In the genomic region with DNA sequence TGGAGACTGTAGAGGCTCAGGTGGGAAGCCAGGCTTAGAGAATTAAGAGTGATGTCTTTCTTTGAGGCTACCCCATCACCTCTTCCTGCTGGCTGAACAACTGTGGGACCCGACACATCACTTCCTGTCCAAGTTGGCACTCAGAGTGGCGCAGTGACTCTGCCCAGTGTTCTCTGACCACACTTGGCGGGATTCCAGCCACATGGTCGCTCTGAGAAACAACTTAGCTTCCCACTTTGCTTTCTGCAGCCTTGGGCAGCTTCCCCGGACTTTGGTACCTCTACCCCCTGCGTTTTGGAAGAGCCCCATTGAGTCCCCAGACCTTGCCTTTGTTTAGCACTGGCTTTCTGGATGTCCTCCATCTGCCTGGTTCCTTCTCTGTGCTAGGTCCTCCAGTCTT, we compare ENCODE assay signal across 10 mouse cellular contexts. TPM values are rescaled to one million over a fixed set of nuclear protein-coding genes. Genes with fewer than 3 reads are reported as not detected.
DNase-seq lines count a peak whose midpoint lies in the region; ATAC-seq lines count a peak whose summit lies in the region.
"Had no signal": no experiment of that assay in that cellular context is flagged by ENCODE, and none has a peak within 500 bp of the region (broad histone marks: within the 10 kb centered on the region; RNA-seq: fewer than 3 reads in every experiment).

No protein-coding gene starts in this region.

- DNase-seq in hindbrain, embryonic 11.5 days (ENCODE audit: low spot score) = no peak
- peak; percentile 8 to 14 for DNase-seq in adrenal gland, postnatal 4 days (ENCODE audit: low spot score in 2 of 2)
- peak; percentile 32 to 57 for DNase-seq in heart, adult 9 months (ENCODE audit: low spot score in 2 of 2)
- DNase-seq in layer of hippocampus, postnatal 36 days = peak; percentile 70 to 73
- peak; percentile 51 for DNase-seq in right cerebral cortex, postnatal 25 days
- DNase-seq in forebrain, embryonic 11.5 days (ENCODE audit: low spot score) = no peak
- DNase-seq in thymus, postnatal 0 days (ENCODE audit: low spot score) = no peak

- 64% methylated on average over 6 of the region's 6 CpGs for WGBS in hindbrain, embryonic 15.5 days
- WGBS in hindbrain, embryonic 11.5 days = 90% methylated on average over 6 of the region's 6 CpGs
- WGBS in forebrain, embryonic 11.5 days = 90% methylated on average over 6 of the region's 6 CpGs

- H3K4me3 ChIP-seq in hindbrain, embryonic 15.5 days = no peak overlapping the region
- no peak overlapping the region for H3K4me3 ChIP-seq in hindbrain, embryonic 11.5 days (ENCODE audit: low read depth, low read length)
- no peak overlapping the region for H3K4me3 ChIP-seq in forebrain, embryonic 11.5 days (ENCODE audit: low read depth, low read length)
- H3K4me3 ChIP-seq: embryonic facial prominence, embryonic 13.5 days had no signal

- H3K9me3 ChIP-seq in hindbrain, embryonic 15.5 days = no peaks in the 10 kb centered on the region
- no peaks in the 10 kb centered on the region for H3K9me3 ChIP-seq in hindbrain, embryonic 11.5 days (ENCODE audit: control insufficient read depth, low read length)
- no peaks in the 10 kb centered on the region for H3K9me3 ChIP-seq in forebrain, embryonic 11.5 days (ENCODE audit: control insufficient read depth, low read length)
- H3K9me3 ChIP-seq: embryonic facial prominence, embryonic 13.5 days had no signal

- H3K27ac ChIP-seq in hindbrain, embryonic 15.5 days (replicated peaks) = no peak overlapping the region
- H3K27ac ChIP-seq in hindbrain, embryonic 11.5 days (ENCODE audit: low read depth, low read length) = no peak overlapping the region
- no peak overlapping the region for H3K27ac ChIP-seq in forebrain, embryonic 11.5 days (ENCODE audit: low read depth, low read length)
- H3K27ac ChIP-seq: embryonic facial prominence, embryonic 13.5 days; liver, embryonic 14.5 days had no signal

- no peak overlapping the region for H3K9ac ChIP-seq in hindbrain, embryonic 15.5 days
- H3K9ac ChIP-seq in hindbrain, embryonic 11.5 days (ENCODE audit: low read depth, low read length) = no peak overlapping the region
- no peak overlapping the region for H3K9ac ChIP-seq in forebrain, embryonic 11.5 days (ENCODE audit: low read length)
- H3K9ac ChIP-seq: embryonic facial prominence, embryonic 13.5 days; liver, embryonic 14.5 days had no signal

- peaks cover 9% of the 10 kb centered on the region for H3K4me1 ChIP-seq in hindbrain, embryonic 15.5 days (replicated peaks)
- no peaks in the 10 kb centered on the region for H3K4me1 ChIP-seq in hindbrain, embryonic 11.5 days (replicated peaks; ENCODE audit: control insufficient read depth, insufficient read depth, low read length)
- peaks cover 3% of the 10 kb centered on the region; the same call in 1 of the 2 replicates for H3K4me1 ChIP-seq in forebrain, embryonic 11.5 days (replicated peaks; ENCODE audit: control insufficient read depth, insufficient read depth, low read length)

- H3K4me2 ChIP-seq in hindbrain, embryonic 15.5 days = no peak overlapping the region
- H3K4me2 ChIP-seq in hindbrain, embryonic 11.5 days (replicated peaks; ENCODE audit: low read depth, low read length) = no peak overlapping the region
- no peak overlapping the region for H3K4me2 ChIP-seq in forebrain, embryonic 11.5 days (ENCODE audit: low read depth, low read length, severe bottlenecking)
- H3K4me2 ChIP-seq: embryonic facial prominence, embryonic 13.5 days had no signal

- H3K27me3 ChIP-seq in hindbrain, embryonic 15.5 days = no peaks in the 10 kb centered on the region
- H3K27me3 ChIP-seq in hindbrain, embryonic 11.5 days (ENCODE audit: control insufficient read depth, insufficient read depth, low read length) = no peaks in the 10 kb centered on the region
- H3K27me3 ChIP-seq in forebrain, embryonic 11.5 days (ENCODE audit: control insufficient read depth, insufficient read depth, low read length) = no peaks in the 10 kb centered on the region
- H3K27me3 ChIP-seq: embryonic facial prominence, embryonic 13.5 days had no signal

- ATAC-seq in hindbrain, embryonic 15.5 days (ENCODE audit: low FRiP score, low read depth) = peak; percentile 61; the same call in 1 of the 2 replicates
- no peak for ATAC-seq in hindbrain, embryonic 11.5 days (ENCODE audit: low FRiP score)
- no peak for ATAC-seq in forebrain, embryonic 11.5 days (replicated peaks; ENCODE audit: low FRiP score)

- H3K36me3 ChIP-seq in hindbrain, embryonic 15.5 days = no peaks in the 10 kb centered on the region
- no peaks in the 10 kb centered on the region for H3K36me3 ChIP-seq in hindbrain, embryonic 11.5 days (ENCODE audit: control insufficient read depth, insufficient read depth, low read length)
- H3K36me3 ChIP-seq in forebrain, embryonic 11.5 days (ENCODE audit: control insufficient read depth, insufficient read depth, low read length) = no peaks in the 10 kb centered on the region
- H3K36me3 ChIP-seq: embryonic facial prominence, embryonic 13.5 days had no signal

RNA-seq across cellular contexts. Expression of a gene that starts 31.8 kb away (rescaled TPM):
- polyA plus RNA-seq in hindbrain, embryonic 15.5 days (2015; fragmentation: Nextera tagmentation; extraction: Ambion mirVana) = 10.4 and 11.6 TPM in 2 replicates
- polyA plus RNA-seq in hindbrain, embryonic 11.5 days (2014; fragmentation: Nextera tagmentation; extraction: Ambion mirVana) = 11.5 and 12.0 TPM in 2 replicates
- 10 to 100 TPM; 33.2 to 34.3 TPM for total RNA-seq in adrenal gland, postnatal 4 days (2021)
- total RNA-seq in layer of hippocampus, postnatal 36 days (2021) = 10 to 100 TPM; 21.7 to 24.8 TPM
- 9.6 and 15.3 TPM in 2 replicates for polyA plus RNA-seq in forebrain, embryonic 11.5 days (2014; fragmentation: Nextera tagmentation; extraction: Ambion mirVana)
- 3.7 TPM in 2 replicates for polyA plus RNA-seq in thymus, postnatal 0 days (2015; fragmentation: Nextera tagmentation; extraction: Ambion mirVana)

Comparison
In these comparisons a context has a peak if more than half of its experiments do, and no peak if none do; other contexts are left out.
1. DNase-seq: peak in adrenal gland, postnatal 4 days (2 of 2), heart, adult 9 months (2 of 2), layer of hippocampus, postnatal 36 days (2 of 2) and right cerebral cortex, postnatal 25 days (single experiment); none in hindbrain, embryonic 11.5 days (single experiment), forebrain, embryonic 11.5 days (single experiment) and thymus, postnatal 0 days (single experiment).